Mouse (Mus musculus): ENCODE measurements around the gene Kif2c.

DNA sequence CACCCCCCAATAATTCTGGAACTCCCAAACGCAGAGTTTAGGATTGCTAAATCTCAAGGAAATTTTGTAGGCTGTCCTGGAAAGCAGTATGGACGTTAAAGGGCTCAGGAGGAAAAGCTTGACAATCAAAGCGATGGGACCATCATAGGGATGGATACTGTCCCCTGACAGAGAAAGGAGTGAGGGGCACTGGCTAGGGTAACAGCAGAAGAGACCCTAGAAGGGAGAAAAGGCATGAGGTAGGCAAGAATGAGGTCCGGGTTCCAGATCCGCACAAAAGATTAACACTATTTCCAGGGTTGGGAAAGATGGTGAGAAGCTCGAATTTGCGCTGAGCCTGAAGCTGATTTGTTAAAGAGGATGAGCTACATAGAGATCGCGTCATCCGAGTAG is 62.4 kb downstream of the Kif2c start:
- TF ChIP-seq POLR2A (IDR thresholded peaks at IDR 0.05; ENCODE audit: borderline replicate concordance, extremely low read depth, insufficient read depth, insufficient read length, poor library complexity, severe bottlenecking), result no peak
- no peak for TF ChIP-seq CTCF (IDR thresholded peaks at IDR 0.05; ENCODE audit: borderline replicate concordance, extremely low read depth, insufficient read depth, insufficient read length)

All from brain, embryonic 14.5 days (tissue).